Mouse (Mus musculus): ENCODE results near the gene Cyth2.

DNA sequence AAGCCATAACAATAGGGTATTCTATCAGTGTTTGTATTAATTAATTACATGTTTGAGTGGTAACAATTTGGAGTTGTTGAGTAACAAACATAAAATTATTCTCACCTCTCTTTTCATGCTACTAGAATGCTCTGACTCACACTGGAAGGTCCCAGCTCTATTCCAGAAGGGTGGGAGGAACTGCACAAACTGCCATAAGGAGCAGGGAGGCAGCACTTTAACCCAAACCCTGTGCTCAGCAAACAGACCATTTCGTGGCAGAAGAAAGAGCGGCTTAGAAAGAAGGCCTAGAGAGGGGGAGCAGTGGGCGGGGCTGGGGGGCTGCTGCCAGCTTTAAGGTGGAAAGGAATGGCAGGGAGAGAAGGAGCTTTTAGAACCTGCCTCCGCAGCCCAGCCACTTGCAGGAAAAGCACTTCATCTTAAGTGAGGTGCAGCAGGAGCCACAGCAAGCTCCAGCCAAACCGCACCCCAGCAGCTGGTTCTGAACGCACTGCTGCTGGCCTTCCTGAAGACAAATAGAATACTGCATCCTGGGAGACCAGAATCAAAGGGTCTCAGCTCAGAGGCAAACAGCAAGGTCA is 34.2 kb upstream of the Cyth2 start:
- TF ChIP-seq CTCF (IDR thresholded peaks at IDR 0.05) (no peak), EP300 (IDR thresholded peaks at IDR 0.05; ENCODE audit: insufficient read depth, low read depth, low read length) (no peak)
